Mouse (Mus musculus): ENCODE data around the gene Spats2l. TPM values are rescaled to one million over a fixed set of nuclear protein-coding genes. Genes with fewer than 3 reads are reported as not detected.

Gene Spats2l
- total RNA-seq, 2 experiments from 2014 or later, result not detected

DNA sequence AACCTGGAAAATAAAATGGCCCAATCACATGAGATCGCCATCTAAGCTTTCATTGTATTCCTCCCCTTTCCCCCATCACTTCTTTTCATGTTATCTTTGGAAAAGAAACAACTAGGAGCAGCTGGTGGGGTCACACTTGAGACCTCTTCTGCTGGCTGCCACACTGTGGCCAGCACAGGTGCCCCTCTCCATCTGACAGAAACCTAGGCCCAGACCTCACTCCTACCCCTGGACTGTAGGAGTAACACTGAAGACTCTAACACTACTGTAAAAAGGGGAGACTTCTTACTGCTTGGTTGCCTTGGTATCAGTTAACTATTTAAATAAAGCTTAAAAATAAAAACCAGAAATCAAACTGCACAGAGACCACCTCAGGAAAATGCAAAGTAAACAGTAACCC lies 181.8 kb downstream of the Spats2l start:
- ATAC-seq (ENCODE audit: poor library complexity, severe bottlenecking), result no peak

DNA sequence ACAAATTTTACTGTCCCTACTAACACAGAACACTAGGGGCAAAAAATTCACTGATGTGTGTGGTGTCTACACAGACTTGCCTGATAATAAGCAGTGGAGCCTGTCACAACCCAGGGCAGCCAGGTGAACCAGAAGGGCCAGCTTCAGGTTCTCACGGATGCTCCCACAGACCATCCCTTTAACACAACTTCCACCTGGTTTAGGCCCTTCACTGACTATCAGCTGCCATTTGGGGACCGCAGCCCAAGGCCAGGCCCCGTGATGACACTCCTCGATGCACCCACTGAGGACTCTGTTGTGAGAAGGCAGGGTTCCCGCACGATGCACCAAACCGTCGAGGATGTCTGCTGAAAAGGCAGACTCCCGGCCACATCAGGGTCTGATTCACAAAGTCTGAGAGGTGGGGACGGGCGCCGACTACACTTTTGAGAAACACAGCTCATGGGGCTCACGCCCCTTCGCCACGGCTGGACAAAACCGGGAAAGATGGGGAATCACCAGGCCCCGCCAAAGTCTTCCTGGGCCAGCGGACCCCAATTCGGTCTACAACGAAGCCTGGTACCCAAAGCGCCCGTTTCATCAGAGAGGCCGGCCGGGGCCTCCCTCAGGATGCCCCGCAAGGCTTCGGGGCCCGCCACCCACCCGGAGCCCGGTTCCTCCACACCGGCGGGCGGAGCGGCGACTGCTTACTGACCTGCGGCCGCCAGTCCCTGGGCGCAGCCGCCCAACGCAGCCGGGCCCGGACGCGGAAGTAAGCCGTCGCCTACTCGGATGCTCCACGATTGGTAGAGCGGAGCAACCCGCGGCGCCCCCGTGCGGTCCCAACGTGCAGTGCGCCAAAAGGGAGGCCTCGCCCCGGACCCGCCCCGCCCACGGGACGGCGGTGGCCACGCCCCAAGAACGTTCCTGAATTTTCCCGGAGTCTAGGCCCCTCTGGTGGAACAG lies 195.6 kb downstream of the Spats2l start:
- ATAC-seq (ENCODE audit: poor library complexity, severe bottlenecking), result peak; percentile 99

DNA sequence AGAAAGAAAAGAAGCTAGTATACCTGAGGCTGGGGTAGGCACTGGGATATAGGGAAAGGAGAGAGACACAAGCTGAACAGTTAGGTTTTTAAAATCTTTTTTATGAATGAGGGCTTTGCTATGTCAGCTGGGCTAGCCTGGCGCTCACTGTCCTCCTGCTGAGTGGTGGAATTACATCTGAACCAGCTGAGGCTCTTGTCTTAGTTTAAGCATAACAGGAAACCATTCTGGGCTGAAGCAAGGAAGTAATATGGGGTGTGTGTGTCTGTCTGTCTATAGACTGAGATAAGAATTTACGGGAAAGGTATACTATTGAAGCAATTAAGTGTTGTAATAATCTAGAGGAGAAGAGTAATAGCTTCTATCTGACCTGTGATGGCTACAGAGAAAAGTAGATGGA lies 197.6 kb downstream of the Spats2l start:
- no peak for ATAC-seq (ENCODE audit: poor library complexity, severe bottlenecking)

DNA sequence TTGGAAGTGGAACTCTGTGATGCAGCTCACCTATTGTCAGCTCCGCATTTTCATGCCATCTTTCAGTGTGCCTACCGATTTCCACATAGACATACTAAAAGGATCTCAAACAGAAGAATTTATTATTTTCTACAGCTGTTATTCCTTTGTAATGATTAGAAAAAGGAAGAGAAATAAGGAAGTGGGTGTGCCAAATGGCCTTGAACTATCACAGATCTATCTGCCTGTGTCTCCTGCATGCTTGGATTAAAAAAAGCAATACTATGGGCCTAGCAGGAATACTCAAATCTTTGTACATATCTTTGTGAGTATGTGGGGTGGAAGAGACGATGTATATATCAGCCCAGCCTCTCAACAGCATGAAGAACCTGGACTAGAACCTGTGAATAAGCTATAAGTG lies 202.9 kb downstream of the Spats2l start:
- ATAC-seq (ENCODE audit: poor library complexity, severe bottlenecking), result peak; percentile 66

DNA sequence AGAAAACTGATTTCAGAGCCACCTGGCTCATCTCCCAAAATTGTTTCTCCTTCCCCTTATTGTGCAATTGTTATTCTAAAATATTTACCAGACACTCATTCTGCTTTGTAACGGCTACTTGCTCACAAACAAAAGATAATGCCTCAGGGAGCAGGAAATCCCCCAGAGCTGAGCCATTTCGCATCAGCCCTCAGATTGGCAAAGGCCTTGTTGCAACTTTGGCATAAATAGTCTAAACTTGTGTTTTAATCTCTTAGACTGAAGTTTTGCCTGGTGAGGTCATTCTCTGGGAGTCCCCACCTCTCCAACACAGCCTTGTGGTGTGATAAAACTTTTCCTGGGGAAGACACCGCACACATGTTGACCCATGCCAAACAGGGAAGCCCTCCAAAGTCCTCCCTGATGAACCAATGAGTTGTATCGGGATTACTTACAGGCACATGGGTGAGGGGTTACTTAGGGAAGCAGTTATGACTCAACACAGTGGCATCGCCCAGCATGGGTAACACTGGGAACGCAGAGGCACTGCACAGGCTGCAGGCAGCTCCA lies 215.2 kb downstream of the Spats2l start:
- no peak for ATAC-seq (ENCODE audit: poor library complexity, severe bottlenecking)

DNA sequence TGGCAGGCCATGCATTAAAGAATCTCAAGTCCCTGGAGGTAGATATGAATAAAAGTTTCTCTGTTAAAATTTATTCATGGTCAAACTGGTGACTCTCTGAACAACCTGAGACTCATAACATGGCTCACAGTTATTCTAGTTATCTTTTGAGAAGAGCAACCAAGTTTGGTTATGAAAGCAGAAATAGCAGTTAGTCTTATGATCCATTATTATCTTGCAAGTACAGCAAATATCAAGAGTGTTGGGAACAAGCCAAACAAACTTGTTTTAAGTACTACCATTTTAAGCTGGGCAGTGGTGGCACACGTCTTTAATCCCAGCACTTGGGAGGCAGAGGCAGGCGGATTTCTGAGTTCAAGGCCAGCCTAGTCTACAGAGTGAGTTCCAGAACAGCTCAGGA lies 217.3 kb downstream of the Spats2l start:
- no peak for ATAC-seq (ENCODE audit: poor library complexity, severe bottlenecking)

DNA sequence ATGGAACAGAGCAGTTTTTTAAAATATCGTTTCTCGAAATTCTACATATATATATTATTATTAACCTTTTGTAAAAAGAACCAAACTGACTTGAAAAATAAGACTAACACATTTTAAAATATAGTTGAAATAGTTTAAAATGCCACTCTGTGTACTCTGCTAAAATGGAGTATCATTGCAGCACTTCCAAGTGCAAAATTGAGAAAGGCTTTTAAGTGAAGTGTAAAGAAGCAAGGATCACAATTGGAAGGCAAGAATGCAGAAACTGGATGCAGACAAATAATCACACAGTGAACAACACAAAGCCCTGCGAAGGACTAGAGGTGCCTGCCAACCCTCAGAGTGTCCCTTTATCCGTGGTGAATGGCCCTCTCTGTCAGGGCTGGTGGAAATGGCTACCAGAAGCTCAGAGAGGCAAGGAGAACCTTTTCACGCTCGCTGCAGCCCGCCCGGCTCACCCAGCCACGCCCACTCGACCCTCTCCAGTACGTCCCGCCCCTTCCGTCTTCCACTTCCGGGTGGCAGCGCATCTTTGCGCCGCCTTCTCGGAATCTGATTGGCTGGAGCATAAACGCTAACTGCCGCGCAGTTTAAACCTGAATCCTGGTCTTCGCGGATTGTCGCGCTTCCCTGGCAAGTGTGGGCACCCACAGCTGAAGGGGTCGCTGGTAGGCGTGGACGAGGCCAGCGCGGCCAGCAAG lies 221.6 kb downstream of the Spats2l start, which contains the start of gene Sgo2a:
Gene Sgo2a, plus strand, starts transcription at position 540 of the 701 bp plus-strand sequence.
- ATAC-seq (ENCODE audit: poor library complexity, severe bottlenecking), result peak; percentile 100

DNA sequence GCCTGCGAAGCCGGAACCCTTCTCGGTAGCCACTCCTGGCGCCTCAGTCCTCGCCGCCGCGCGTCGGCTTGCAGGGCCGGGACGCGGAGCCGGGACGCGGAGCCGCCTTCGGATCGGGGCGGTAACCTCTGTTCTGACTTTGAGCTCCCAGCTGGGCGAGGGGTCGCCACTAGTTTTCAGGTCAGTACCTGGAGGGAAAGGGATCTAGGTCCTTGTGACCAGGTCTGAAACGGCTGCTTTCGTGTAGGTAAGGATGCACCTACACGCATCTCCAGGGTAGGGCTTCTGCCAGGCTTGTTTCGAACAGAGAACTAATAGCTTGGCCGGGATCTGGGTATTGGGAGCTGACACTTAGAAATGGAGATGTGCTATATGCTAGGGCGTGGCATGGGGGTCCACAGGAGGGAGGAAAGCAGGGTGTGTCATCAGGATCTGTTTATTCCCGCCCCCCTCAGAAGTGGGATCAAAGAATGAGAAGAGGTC lies 222.2 kb downstream of the Spats2l start:
- peak; percentile 61 for ATAC-seq (ENCODE audit: poor library complexity, severe bottlenecking)

Other genes starting within 250 kb of the Spats2l start
- gene Sgo2a, start 221.8 kb downstream of the Spats2l start, total RNA-seq (2015), result 40.0 and 40.6 TPM in 2 replicates
- 43.0 and 43.6 TPM in 2 replicates for gene Sgo2a, start 221.8 kb downstream of the Spats2l start, total RNA-seq (2017)
- gene Kctd18, start 244.8 kb downstream of the Spats2l start, total RNA-seq (2015), result 10.9 and 11.6 TPM in 2 replicates
- gene Kctd18, start 244.8 kb downstream of the Spats2l start, total RNA-seq (2017), result 17.4 and 18.7 TPM in 2 replicates